Mouse (Mus musculus) hindbrain, postnatal 0 days (tissue): ENCODE data around the gene Acta1. TPM values are rescaled to one million over a fixed set of nuclear protein-coding genes. Genes with fewer than 3 reads are reported as not detected.

Source experiments
- ATAC-seq: fragments of 200-750 bp; cut with Nextera tagmentation; 2 replicates; pipeline ENCODE4 v1.8.0; 2017; ENCODE audit warnings: mild to moderate bottlenecking, moderate TSS enrichment, moderate library complexity
- DNase-seq: peaks from one replicate; pipeline ENCODE4 v3.0.0-alpha.2; 2015; ENCODE audit warnings: low spot score
- H3K27ac ChIP-seq: fragments of 300-500 bp; sonication (generic); 2 replicates; pipeline ENCODE4 v1.5.1; 2014; ENCODE audit warnings: mild to moderate bottlenecking
- H3K27me3 ChIP-seq: fragments of 300-500 bp; sonication (generic); 2 replicates; pipeline ENCODE4 v1.6.1; 2014; ENCODE audit warnings: low read length, mixed read lengths; ENCODE audit not compliant: insufficient read depth
- H3K36me3 ChIP-seq: fragments of 300-500 bp; sonication (generic); 2 replicates; pipeline ENCODE4 v1.6.1; 2014; ENCODE audit warnings: low read length, mixed read lengths; ENCODE audit not compliant: insufficient read depth
- H3K4me1 ChIP-seq: fragments of 300-500 bp; sonication (generic); 2 replicates; pipeline ENCODE4 v1.6.1; 2014; ENCODE audit warnings: antibody characterized with exemption, low read length, mixed read lengths; ENCODE audit not compliant: insufficient read depth
- H3K4me2 ChIP-seq: fragments of 300-500 bp; sonication (generic); 2 replicates; pipeline ENCODE4 v1.6.1; 2014; ENCODE audit warnings: low read depth, mild to moderate bottlenecking, low read length, moderate library complexity, mixed read lengths
- H3K4me3 ChIP-seq: fragments of 300-500 bp; sonication (generic); 2 replicates; pipeline ENCODE4 v1.5.1; 2014; ENCODE audit warnings: low read length
- H3K9ac ChIP-seq: fragments of 300-500 bp; sonication (generic); replicated peaks from 2 replicates; pipeline ENCODE4 v1.6.1; 2014; ENCODE audit warnings: mild to moderate bottlenecking, low read length, moderate library complexity, mixed read lengths
- H3K9me3 ChIP-seq: fragments of 300-500 bp; sonication (generic); 2 replicates; pipeline ENCODE4 v1.6.1; 2016; ENCODE audit warnings: low read length, mixed read lengths
- CTCF ChIP-seq: IDR thresholded peaks from 2 replicates; pipeline ENCODE4 v1.5.1; 2016; ENCODE audit warnings: antibody characterized with exemption, control low read depth, low read depth
- WGBS: fragments of 180-500 bp; shearing (Covaris S2); extraction: QIAGEN DNeasy Blood & Tissue Kit; methylation state at CpG from one replicate; pipeline ENCODE4 v1.1.7; 2014; 5-methylcytosine and 5-hydroxymethylcytosine counted together
- polyA plus RNA-seq: library from polyadenylated mRNA; unstranded; fragments of >200 nt; fragmentation: Nextera tagmentation; extraction: Ambion mirVana; gene quantifications from 2 replicates; pipeline ENCODE4 v1.2.1, GENCODE M21; 2015
- total RNA-seq: library from RNA; depleted of rRNA; stranded (reverse); fragments of >200 nt; gene quantifications from 2 replicates; pipeline ENCODE4 v1.2.3, GENCODE M21; 2014

Gene Acta1
- total and polyA plus RNA-seq, 2 experiments from 2014 or later, result 13.9 to 21.2 TPM

- Histone ChIP-seq H3K27me3 (no peaks in the 10 kb centered on the region), H3K4me1 (no peaks in the 10 kb centered on the region), H3K4me2 (peak overlapping the region; percentile 96), H3K9me3 (no peaks in the 10 kb centered on the region), H3K27ac (peak overlapping the region; percentile 84), H3K4me3 (peak overlapping the region; percentile 93), H3K36me3 (no peaks in the 10 kb centered on the region), H3K9ac (peak overlapping the region; percentile 79)
- no peak; the same call in 1 of the 2 replicates for TF ChIP-seq CTCF
- under 1% methylated on average over 17 of the region's 17 CpGs for WGBS
- ATAC-seq (0 out of 2 replicates have a peak, but pooled peaks have one; percentile 8), DNase-seq (peak; percentile 54)
Observed at GRCm38 (mm10) chr8:123858574-123858940, 36.0 kb downstream of the Acta1 start.

- H3K4me3 ChIP-seq, result no peak overlapping the region
Observed at GRCm38 (mm10) chr8:123857361-123857760, 37.2 kb downstream of the Acta1 start.

GRCm38 (mm10) chr8:123854733-123855475 lies 39.6 kb downstream of the Acta1 start:
- no peak overlapping the region for H3K9ac ChIP-seq
- WGBS, result 93% methylated on average over 9 of the region's 9 CpGs
- no peaks in the 10 kb centered on the region for H3K36me3 ChIP-seq
- no peaks in the 10 kb centered on the region for H3K4me1 ChIP-seq
- H3K27ac ChIP-seq, result no peak overlapping the region
- ATAC-seq, result no peak
- no peak for DNase-seq
- H3K4me2 ChIP-seq, result no peak overlapping the region
- TF ChIP-seq CTCF, result no peak
- no peaks in the 10 kb centered on the region for H3K9me3 ChIP-seq
- no peaks in the 10 kb centered on the region for H3K27me3 ChIP-seq
- no peak overlapping the region for H3K4me3 ChIP-seq

More at GRCm38 (mm10) chr8:123857361-123857760, 37.2 kb downstream of the Acta1 start:
- Histone ChIP-seq H3K27ac (no peak overlapping the region), H3K9me3 (no peaks in the 10 kb centered on the region), H3K36me3 (no peaks in the 10 kb centered on the region), H3K4me1 (no peaks in the 10 kb centered on the region), H3K9ac (no peak overlapping the region), H3K27me3 (no peaks in the 10 kb centered on the region), H3K4me2 (peak overlapping the region; percentile 96; the same call in 1 of the 2 replicates)
- TF ChIP-seq CTCF, result no peak
- no peak for ATAC-seq
- DNase-seq, result no peak
- 63% methylated on average over 3 of the region's 3 CpGs for WGBS

- Histone ChIP-seq H3K36me3 (no peaks in the 10 kb centered on the region), H3K4me2 (no peak overlapping the region), H3K27ac (no peak overlapping the region), H3K9ac (no peak overlapping the region), H3K4me1 (no peaks in the 10 kb centered on the region), H3K9me3 (no peaks in the 10 kb centered on the region), H3K4me3 (no peak overlapping the region), H3K27me3 (no peaks in the 10 kb centered on the region)
- ATAC-seq (no peak), DNase-seq (no peak)
- no peak for TF ChIP-seq CTCF
- WGBS, result 96% methylated on average over 1 of the region's 1 CpGs
Observed at GRCm38 (mm10) chr8:123854252-123854651, 40.3 kb downstream of the Acta1 start.

- Histone ChIP-seq H3K4me3 (no peak overlapping the region), H3K9ac (no peak overlapping the region), H3K9me3 (no peaks in the 10 kb centered on the region), H3K4me2 (no peak overlapping the region), H3K27me3 (no peaks in the 10 kb centered on the region), H3K27ac (no peak overlapping the region), H3K4me1 (no peaks in the 10 kb centered on the region), H3K36me3 (no peaks in the 10 kb centered on the region)
- 48% methylated on average over 5 of the region's 5 CpGs for WGBS
- DNase-seq (no peak), ATAC-seq (peak; percentile 40; the same call in 1 of the 2 replicates)
- TF ChIP-seq CTCF, result no peak
Observed at GRCm38 (mm10) chr8:123851590-123851989, 43.0 kb downstream of the Acta1 start.

GRCm38 (mm10) chr8:123849352-123849751 lies 45.2 kb downstream of the Acta1 start:
- Histone ChIP-seq H3K9ac (no peak overlapping the region), H3K27me3 (no peaks in the 10 kb centered on the region), H3K27ac (no peak overlapping the region), H3K9me3 (no peaks in the 10 kb centered on the region), H3K4me2 (no peak overlapping the region), H3K36me3 (no peaks in the 10 kb centered on the region), H3K4me3 (no peak overlapping the region), H3K4me1 (no peaks in the 10 kb centered on the region)
- DNase-seq (no peak), ATAC-seq (no peak)
- WGBS, result 94% methylated on average over 4 of the region's 4 CpGs
- TF ChIP-seq CTCF, result no peak

GRCm38 (mm10) chr8:123847546-123847945 lies 47.0 kb downstream of the Acta1 start:
- Histone ChIP-seq H3K9ac (no peak overlapping the region), H3K27me3 (no peaks in the 10 kb centered on the region), H3K36me3 (no peaks in the 10 kb centered on the region), H3K27ac (no peak overlapping the region), H3K4me2 (no peak overlapping the region), H3K4me1 (no peaks in the 10 kb centered on the region), H3K4me3 (no peak overlapping the region), H3K9me3 (no peaks in the 10 kb centered on the region)
- 52% methylated on average over 3 of the region's 3 CpGs for WGBS
- TF ChIP-seq CTCF, result no peak
- no peak for ATAC-seq
- no peak for DNase-seq
